Mouse (Mus musculus): ENCODE results near the gene Prpf31.
A peak's percentile ranks its signal among the peaks of the same experiment; 100 is the strongest.
"Not testable (repeated sequence)": the region's sequence is repeated elsewhere in the genome, so short reads cannot be mapped to it uniquely, and the experiment has no call there.

The Prpf31 gene

DNA sequence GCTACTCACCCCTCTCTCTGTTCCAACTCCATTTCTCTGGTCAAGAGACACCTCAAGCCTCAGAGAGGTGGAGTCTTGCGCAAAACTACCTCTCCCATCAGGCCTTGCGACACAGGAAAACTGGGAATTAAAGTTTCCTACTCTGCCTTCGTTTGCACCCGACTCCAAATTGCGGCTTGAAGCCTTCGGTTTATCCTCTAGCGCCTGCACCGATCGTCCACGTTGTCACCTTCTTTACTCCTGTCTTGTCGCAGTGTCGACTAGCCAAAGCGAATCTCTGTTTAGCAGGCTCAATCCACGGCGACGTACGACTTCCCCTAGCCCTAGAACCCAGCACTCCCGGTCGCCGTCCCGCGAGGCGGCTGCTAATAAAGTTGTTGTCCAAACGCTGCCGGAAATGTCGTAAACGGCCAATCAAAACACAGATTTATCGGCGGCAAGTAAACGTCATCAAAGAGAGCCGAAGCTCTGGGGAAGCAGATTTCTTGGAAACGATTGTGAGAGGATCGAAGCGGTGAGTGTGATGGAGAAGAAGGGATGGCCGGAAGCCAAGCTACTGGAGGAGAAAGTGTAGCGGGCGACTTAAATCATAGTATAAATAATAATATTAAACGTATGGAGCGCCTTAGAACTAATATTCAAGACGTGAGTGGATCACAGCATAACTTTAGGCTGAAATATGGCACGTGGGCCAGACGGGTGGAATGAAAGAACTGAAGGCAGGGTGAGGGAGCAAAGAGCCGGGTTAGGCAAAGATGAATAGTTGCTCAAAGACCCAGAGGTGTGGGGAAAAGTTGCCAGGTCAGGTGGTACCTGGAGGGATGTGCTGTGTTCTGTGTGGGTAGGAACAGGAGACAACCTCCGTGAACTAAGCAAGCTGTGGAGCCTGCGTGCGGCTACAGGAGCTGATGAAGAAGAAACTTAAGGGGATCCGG lies at the start of gene Prpf31, which contains the start of gene Tfpt:
Gene Prpf31 (plus strand): TSS at position 443 of the 935 bp plus-strand sequence.
Gene Tfpt (minus strand): TSS at position 387 of the 935 bp plus-strand sequence.
- DNase-seq (ENCODE audit: low spot score) = peak; percentile 90

DNA sequence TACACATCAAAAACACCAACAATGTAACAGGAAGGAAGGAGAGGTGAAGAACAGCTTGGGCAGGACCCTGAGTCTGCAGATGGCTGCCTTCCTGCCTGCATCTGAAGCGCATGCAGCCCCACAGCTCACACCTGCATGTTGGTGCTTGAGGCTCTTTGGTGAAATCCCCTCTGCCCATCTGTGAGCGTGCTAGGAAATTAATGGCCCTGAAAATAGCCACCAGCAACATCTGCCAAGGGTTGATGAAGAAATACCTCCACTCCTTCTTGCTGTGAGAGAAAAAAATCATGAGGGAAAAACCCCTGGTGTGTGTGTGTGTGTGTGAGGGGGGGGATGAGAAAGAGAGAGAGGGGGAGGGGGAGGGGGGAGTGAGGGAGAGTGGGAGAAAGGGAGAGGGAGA lies 49.8 kb upstream of the Prpf31 start:
- no peak for DNase-seq (ENCODE audit: low spot score)

DNA sequence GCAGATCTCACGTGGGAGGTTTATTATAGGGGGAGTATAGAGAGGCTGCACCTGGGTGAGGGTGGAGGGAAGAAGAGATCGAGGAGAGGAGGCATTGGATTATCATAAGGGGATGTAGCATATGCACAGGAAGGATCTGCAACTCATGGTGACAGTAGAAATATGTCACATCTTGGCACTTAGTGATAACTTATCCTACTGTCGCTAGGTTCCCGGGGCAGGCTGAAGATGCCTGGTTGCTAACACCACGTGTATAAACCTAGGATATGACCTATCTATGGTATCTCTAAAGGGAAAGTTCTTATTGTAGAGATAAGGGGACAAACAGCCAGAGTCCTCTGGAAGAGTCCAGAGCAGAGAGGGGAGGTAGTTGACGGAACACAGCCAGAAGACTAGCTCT lies 44.0 kb upstream of the Prpf31 start:
- DNase-seq (ENCODE audit: low spot score) = no peak

DNA sequence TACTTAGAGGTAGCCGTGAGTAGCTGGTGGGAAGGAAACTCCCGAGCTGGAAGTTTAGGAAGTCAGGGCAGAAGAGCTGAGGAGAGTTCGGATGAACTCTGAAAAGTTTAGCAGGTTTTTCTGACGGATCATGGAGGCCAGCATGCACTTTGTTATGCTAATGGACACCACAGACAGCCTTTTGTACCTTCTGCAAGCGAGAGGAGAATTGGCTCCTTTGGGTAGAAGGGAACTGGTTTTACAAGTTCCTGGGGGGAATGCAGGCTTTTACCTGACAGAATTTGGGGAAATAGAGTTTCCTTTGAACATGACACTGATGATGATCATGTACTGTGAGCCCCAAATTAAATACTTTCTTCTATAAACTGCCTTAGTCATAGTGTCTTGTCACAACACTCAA lies 43.5 kb upstream of the Prpf31 start:
- no peak for DNase-seq (ENCODE audit: low spot score)

DNA sequence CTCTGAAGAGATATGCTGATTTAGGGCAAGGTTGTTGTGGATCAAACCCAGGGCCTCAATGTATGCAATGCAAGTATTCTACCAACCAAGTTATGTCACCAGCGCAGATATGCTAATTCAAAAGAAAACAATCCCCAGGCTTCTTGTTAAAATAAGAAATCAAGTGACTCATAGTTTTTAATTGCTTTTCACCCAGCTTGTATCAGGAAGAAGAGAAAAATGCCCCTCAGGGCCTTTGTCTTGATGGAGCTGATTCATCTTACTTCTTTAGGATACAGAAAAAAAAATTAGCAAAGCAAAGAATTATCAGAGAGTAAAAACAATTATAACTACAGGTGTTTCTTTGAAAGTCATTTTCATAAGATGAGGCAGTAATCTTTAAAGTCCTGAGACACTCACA lies 42.5 kb upstream of the Prpf31 start:
- DNase-seq (ENCODE audit: low spot score) = no peak

DNA sequence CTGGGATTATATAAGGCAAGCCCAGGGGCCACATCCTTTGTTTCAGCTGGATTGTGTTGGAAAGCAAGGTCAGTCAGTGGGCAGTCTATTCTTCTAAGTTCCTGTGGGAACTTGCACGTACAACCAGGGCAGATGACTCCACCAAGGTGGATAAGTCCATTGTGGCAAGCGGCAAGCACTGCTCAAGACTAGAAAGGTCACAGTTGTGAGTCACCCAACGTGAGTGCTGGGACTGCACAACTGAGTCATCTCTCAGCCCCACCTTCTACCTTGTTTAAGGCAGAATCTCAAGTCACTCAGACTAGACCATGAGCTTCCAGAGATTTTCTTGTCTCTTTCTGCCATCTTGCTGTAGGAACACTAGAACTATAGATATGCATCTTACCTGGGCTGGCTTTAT lies 39.2 kb upstream of the Prpf31 start:
- DNase-seq (ENCODE audit: low spot score) = no peak

DNA sequence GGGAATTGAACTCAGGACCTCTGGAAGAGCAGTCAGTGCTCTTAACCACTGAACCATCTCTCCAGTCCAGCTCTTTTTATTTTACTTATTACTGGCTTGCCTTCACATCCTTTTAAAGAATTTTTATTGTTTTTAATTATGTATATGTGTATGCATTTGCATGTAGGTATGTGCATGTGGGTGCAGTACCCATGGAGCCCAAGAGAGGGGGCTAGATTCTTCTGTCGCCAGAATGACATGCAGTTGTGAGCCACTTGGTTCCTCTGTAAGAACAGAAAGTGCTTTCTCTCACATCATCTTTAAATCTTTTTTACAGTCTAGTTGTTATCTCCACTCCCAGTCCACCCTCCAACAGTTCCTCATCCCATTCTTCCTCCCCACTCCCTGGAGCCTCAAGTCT lies 38.3 kb upstream of the Prpf31 start:
- no peak for DNase-seq (ENCODE audit: low spot score)

DNA sequence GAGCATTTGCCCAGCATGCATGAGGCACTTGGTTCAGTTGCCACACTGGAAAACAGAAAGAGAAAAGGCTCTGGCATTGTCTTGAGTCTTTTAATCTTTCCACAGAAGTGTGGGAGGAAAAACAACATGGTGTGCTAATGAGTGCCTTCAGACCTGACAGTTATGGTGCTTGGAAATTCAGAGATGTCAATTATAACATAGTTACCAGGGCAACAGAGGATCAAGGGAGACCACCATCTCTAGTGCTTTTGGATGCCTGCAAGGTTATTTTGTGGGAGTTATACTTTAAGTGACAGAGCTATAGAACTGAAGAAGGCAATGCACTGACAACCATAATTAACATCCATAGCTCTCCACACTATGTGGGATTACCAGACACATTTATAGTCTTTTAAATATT lies 35.9 kb upstream of the Prpf31 start:
- DNase-seq (ENCODE audit: low spot score) = no peak

DNA sequence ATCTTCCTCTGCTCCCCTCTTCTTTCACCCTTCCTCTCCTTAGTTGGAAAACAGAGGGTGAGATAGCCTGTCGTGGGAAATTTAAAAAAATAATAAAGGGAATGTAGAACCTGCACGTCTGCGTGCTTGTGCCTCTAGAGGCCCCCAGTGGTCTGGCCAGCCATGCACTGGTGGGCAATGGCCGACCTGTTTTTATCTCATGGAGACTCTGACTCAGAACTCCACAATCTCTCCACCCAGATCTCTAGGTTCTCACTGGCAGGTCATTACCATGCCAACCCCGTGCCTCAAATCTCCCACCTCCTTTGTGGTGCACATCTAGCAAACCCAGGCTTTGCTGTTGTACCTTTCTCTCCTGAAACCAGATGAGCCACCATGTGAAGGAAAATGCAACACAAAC lies 35.1 kb upstream of the Prpf31 start:
- no peak for DNase-seq (ENCODE audit: low spot score)

DNA sequence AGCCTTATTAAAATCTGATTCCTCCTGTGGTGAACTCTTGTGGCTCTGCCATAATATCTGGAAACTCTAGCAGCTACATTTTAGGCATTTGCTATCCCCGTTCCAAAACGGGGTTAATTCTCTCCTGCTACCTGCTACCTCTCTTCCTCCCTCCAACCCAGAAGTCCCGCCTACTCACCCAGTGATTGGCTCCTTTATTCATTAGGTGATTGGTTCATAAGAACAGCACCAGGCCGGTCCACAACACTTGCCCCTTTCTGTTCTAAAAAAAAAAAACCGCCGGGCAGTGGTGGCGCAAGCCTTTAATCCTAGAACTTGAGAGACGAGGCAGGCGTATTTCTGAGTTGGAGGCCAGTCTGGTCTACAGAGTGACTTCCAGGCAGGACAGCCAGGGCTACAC lies 34.6 kb upstream of the Prpf31 start:
- no peak for DNase-seq (ENCODE audit: low spot score)

DNA sequence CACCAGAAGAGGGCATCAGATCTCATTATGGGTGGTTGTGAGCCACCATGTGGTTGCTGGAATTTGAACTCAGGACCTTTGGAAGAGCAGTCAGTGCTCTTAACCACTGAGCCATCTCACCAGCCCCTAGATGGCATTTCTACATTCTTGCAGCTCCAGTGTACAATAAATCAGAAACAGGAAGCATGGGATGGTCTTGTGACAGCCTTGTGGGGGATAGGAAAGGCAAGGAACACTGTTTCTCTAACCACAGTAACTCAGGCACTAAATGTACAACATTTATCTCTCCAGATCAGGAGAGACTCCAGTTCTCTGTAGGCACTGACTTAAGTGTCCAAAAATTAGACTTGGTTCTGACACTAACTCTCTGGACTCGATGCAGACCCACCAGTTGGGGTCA lies 32.0 kb upstream of the Prpf31 start:
- DNase-seq (ENCODE audit: low spot score) = not testable (repeated sequence)

DNA sequence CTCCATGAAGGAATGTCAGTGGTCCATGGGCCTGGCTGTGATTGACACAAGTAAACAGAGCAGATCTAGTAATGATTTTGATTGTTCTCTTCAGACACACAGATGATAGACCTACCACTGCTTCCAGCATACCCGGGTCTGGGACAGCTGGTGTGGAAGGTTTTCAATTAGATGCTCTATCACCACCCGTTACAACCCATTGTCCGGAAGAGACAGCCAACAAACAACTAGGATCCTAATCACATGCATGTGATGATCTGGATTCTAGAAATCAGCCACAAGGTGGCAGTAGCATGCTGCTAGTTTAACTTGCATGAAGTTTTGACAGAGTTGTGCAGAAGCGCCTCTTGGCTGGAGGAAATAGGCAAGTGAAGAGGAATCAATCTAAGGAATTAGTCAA lies 28.7 kb upstream of the Prpf31 start:
- DNase-seq (ENCODE audit: low spot score) = peak; percentile 45

DNA sequence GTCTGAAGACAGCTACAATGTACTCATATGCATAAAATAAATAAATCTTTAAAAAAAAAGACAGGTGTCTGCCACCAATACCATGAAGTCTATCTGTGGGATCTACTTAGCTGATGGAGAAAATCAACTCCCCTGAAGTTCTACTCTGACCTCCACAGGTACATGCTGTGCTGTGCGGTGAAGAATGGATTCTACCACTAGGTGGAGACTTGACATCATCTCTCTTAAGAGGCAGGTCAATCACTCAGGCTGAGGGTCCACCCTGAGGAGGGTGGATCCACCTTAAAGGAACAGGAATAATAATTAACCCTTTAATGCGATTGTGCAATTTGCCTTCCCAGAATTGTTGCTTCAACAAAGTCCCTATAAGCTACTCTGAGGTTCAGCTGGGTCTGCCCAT lies 23.0 kb upstream of the Prpf31 start:
- DNase-seq (ENCODE audit: low spot score) = no peak

DNA sequence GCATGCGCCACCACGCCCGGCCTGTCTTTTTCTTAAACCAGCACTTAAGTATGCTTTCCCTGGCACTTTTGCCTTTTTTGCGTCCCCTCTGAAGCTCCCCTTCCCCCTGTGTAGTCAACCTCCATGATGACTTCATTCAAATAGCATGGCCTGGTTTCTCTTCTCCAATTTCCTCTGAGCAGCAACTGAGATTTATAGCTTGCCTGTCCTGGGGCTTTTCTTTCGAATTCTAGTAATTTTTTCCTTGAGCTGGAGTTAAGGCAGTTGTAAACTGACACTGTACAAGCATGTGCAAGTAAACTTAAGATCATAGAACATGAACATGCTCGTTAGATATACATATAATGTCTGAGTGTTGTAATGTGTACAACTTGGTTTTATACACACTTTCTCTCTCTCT lies 22.4 kb upstream of the Prpf31 start:
- no peak for DNase-seq (ENCODE audit: low spot score)

DNA sequence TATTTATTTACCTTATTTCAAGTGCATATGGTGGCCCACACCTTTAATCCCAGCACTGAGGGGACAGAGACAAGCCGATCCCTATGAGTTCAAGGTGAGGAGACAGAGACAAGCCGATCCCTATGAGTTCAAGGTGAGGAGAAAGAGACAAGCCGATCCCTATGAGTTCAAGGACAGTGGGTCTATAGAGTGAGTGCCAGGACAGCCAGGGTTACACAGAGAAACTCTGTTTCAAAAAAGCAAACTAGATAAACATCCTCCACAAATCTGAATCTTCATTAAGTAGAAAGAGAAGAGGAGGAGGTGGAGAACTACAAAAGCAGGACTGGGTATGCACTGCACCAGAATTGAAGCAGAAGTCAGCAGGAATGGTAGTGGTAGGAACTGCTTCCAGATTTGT lies 21.1 kb upstream of the Prpf31 start:
- DNase-seq (ENCODE audit: low spot score) = no peak

DNA sequence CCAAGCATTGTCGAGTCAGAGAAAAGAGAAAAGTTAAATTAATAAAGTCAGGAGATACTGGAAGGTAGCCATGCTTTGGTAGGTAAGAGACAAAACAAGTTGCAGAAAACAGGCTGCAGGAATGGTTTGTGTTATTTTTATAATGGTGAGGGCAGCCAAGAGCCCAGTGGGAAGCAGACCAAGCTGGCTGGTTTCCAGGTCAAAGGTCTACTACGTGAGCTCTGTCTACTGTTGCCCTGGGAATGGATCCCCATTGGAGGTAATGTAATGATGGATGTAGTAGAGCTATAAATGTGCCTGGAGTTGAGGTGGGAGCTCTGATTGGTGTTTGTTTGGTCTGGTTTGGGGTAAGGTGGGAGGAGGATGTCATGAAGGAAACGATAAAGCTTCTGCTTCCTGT lies 20.7 kb upstream of the Prpf31 start:
- no peak for DNase-seq (ENCODE audit: low spot score)

DNA sequence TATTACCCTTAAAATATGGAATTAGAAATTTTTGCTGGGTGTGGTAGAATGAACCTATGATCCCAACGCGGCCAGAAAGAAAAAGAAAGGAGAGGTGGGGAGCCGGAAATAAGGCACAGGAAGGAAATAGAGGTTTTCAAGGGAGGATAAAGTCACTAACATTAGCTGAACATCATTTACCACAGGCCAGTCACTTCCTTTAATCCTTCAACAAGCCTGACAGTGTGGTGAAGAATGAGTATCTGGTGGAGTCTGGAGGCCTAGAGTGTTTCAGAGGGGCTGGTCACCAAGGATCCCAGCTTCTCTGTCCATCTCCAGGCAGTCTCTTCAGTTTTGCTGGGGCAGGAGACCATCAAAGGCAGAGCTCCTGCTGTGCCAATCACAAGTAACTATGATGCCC lies 19.3 kb upstream of the Prpf31 start:
- no peak for DNase-seq (ENCODE audit: low spot score)

DNA sequence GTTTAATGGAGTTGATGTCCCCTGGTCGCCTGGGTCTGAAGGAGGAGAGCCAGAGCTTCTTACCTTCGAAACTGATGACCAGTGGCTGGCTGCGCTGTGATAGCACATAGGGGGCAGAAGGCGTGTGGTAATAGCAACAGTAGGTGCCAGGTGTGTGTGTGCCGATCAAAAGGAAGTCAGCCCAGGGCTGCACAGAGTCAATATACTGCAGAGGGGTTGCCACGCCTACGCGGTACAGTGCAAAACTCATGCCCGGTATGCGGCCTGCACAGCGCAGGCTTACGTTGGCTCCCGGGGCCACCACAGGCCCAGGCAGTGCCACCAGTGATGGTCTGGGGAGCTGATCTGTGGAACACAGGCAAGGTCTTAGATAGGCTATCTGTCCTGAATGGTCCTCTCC lies 18.8 kb upstream of the Prpf31 start:
- no peak for DNase-seq (ENCODE audit: low spot score)

DNA sequence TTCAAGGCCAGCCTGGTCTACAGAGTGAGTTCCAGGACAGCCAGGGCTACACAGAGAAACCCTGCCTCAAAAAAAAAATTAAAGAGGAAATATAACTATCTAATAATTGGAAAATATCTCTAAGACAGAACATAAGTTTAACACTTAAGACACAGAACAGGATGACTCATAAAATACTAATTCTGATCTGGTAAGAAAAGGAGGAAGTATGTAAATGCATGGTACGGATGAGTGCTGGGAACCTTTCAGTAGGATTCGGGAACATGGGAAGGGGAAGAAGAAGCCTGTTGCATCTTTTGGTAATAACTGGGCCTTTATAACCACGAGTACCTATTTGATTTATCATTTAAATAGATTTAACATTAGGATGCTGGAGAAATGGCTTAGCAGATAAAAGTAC lies 15.8 kb upstream of the Prpf31 start:
- no peak for DNase-seq (ENCODE audit: low spot score)

DNA sequence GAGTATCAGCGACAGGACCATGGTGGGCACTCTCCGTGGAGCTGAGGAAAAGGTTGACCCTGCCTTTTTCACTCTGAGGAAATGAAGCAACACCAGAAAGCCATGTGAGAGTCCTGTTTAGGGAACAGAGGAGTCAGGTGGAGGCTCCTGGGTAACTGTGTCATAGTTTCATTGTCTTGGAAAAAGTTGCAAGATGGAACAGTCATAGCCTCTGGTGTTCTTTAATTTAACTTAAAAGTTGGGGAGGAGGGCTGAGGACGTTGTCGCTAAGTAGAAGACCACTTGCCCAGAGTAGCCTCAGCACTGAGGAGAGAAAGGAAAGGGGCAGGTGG lies 13.8 kb upstream of the Prpf31 start, which contains the start of gene Oscar:
Gene Oscar (minus strand): TSS at position 101 of the 332 bp plus-strand sequence.
- no peak for DNase-seq (ENCODE audit: low spot score)

DNA sequence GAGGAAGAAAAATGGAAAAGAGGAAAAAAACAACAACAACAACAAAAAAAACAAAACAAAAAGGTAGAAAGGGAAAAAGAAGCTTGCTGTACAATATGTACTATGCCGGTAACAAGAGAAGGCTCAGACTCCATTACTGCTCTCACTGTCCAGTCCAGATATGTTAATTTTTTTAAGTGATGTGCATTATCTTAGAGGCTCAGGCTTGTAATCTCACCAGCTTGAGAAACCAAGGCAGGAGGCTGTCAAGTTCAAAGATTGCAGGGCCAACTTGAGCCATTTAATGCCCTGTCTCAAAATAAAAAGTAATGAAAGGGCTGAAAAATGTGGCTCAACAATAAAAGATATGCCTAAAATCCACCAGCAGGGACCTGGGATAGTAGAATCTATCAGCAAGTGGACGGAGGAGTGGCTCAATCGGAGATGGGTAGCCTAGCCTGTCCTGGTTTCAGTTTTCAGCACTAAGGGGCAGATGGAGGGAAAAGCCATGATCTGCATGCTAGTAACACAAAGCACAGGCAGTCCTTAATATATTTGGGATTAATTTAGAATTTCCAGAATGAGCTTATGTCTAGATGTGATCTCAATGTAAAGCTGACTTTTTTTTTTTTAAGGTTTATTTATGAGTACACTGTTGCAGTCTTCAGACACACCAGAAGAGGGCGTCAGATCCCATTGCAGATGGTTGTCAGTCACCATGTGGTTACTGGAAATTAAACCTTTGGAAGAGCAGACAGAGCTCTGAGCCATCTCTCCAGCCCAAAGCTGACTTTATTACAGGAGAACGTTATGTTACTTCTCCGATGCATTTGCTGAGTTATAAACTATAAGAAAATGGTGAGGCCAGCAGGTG lies 13.2 kb upstream of the Prpf31 start:
- DNase-seq (ENCODE audit: low spot score) = no peak

DNA sequence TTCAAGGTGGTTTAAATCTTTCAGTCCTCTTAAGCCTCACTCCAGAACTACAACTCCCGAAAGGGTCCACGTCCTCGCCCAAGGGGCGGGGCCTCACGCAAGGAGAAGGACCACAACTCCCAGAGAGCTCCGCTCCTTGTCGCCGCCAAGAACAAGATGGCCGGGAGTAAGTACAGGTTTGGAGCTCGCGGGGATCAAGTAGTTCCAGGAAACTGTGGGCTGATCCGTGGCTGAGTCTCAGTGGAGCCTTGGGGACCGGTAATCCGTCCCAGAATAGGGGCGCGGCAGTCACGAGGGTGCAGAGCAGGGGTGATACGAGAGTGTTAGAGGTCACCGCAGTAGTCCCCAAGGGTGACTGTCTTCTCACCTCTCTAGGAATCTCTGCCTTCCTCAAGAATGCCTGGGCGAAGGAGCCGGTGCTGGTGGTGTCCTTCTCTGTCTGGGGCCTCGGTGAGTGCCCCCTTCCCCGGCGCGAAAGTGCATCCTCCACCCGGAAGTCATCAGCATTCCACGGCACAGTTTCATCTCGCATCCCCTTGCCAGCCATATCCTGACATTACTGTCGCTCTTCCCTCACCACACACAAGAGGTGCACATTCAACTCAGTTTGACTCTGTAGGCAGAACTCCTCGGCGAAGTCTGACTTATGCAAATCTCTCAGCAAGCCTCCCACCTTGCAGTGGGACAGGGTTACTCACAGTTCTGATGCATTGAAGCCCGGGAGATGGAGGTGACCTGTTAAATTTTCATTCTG lies 12.4 kb upstream of the Prpf31 start, which contains the start of gene Ndufa3:
Gene Ndufa3 (plus strand): TSS at position 132 of the 754 bp plus-strand sequence.
- DNase-seq (ENCODE audit: low spot score) = peak; percentile 79

Data from left cerebral cortex, adult 11 months (tissue).